Mouse (Mus musculus): Measurements from ENCODE around the gene Cables2.

- TF ChIP-seq GATA1 (IDR thresholded peaks at IDR 0.05; ENCODE audit: low read length), result no peak
- no peak for TF ChIP-seq TAL1 (IDR thresholded peaks at IDR 0.05; ENCODE audit: low read length)
Observed at GRCm38 (mm10) chr2:180257963-180258865, 15.1 kb downstream of the Cables2 start.
